Mouse (Mus musculus) neural tube, embryonic 10.5 days (tissue): ENCODE results near the gene Ap5b1.

Experiments used
- DNase-seq: peaks from one replicate; pipeline ENCODE4 v3.0.0-alpha.2; 2017; ENCODE audit warnings: low spot score; ENCODE audit errors: extremely low spot score

Ap5b1 gene

GRCm38 (mm10) chr19:5566316-5566715 lies 1.5 kb upstream of the Ap5b1 start:
- no peak for DNase-seq

- DNase-seq = no peak
Measured at GRCm38 (mm10) chr19:5567180-5567533, 668 bp upstream of the Ap5b1 start.

- DNase-seq = peak; percentile 88
Measured at GRCm38 (mm10) chr19:5568470-5569140, 780 bp downstream of the Ap5b1 start.

GRCm38 (mm10) chr19:5569521-5569920 lies 1.7 kb downstream of the Ap5b1 start:
- no peak for DNase-seq

GRCm38 (mm10) chr19:5570353-5571246 lies 2.8 kb downstream of the Ap5b1 start:
- no peak for DNase-seq

- DNase-seq = no peak
Measured at GRCm38 (mm10) chr19:5571831-5572230, 4.0 kb downstream of the Ap5b1 start.

- no peak for DNase-seq
Measured at GRCm38 (mm10) chr19:5572331-5573125, 4.7 kb downstream of the Ap5b1 start.

GRCm38 (mm10) chr19:5575336-5575735 lies 7.5 kb downstream of the Ap5b1 start:
- no peak for DNase-seq

GRCm38 (mm10) chr19:5579971-5580370 lies 12.1 kb downstream of the Ap5b1 start:
- no peak for DNase-seq

- DNase-seq = no peak
Measured at GRCm38 (mm10) chr19:5580776-5581175, 13.0 kb downstream of the Ap5b1 start.

- DNase-seq = no peak
Measured at GRCm38 (mm10) chr19:5581995-5582394, 14.2 kb downstream of the Ap5b1 start.

- no peak for DNase-seq
Measured at GRCm38 (mm10) chr19:5589159-5589558, 21.3 kb downstream of the Ap5b1 start.

GRCm38 (mm10) chr19:5591888-5592287 lies 24.1 kb downstream of the Ap5b1 start:
- DNase-seq = no peak

GRCm38 (mm10) chr19:5599224-5599623 lies 31.4 kb downstream of the Ap5b1 start:
- no peak for DNase-seq

GRCm38 (mm10) chr19:5601752-5602541 lies 34.1 kb downstream of the Ap5b1 start, which contains the start of gene Rnaseh2c:
Gene Rnaseh2c (plus strand): TSS chr19:5601873.
- DNase-seq = peak; percentile 78

GRCm38 (mm10) chr19:5603664-5604063 lies 35.8 kb downstream of the Ap5b1 start:
- no peak for DNase-seq

- no peak for DNase-seq
Measured at GRCm38 (mm10) chr19:5605126-5605525, 37.3 kb downstream of the Ap5b1 start.

GRCm38 (mm10) chr19:5606196-5606595 lies 38.4 kb downstream of the Ap5b1 start:
- no peak for DNase-seq

GRCm38 (mm10) chr19:5607705-5608410 lies 40.0 kb downstream of the Ap5b1 start:
- DNase-seq = no peak

- no peak for DNase-seq
Measured at GRCm38 (mm10) chr19:5608707-5609106, 40.9 kb downstream of the Ap5b1 start.
